Mouse (Mus musculus) hindbrain, embryonic 16.5 days (tissue): ENCODE measurements at regions not wholly inside any gene's neighbourhood (a gene's known extent, or its start where the extent isn't known, plus 50 kb on each side); places are given as distances from the start of the nearest gene placed in this dataset.

Experiments
- ATAC-seq: fragments of 200-750 bp; cut with Nextera tagmentation; 2 replicates; pipeline ENCODE4 v1.8.0; 2017; ENCODE audit warnings: moderate TSS enrichment, moderate library complexity
- H3K27ac ChIP-seq: fragments of 300-500 bp; sonication (generic); 2 replicates; pipeline ENCODE4 v1.5.1; 2014; ENCODE audit warnings: low read depth, mild to moderate bottlenecking, control low read depth, low read length, moderate library complexity
- H3K27me3 ChIP-seq: fragments of 300-500 bp; sonication (generic); replicated peaks from 2 replicates; pipeline ENCODE4 v1.6.1; 2014; ENCODE audit warnings: low read length; ENCODE audit not compliant: control insufficient read depth, insufficient read depth
- H3K36me3 ChIP-seq: fragments of 300-500 bp; sonication (generic); 2 replicates; pipeline ENCODE4 v1.6.1; 2014; ENCODE audit warnings: mild to moderate bottlenecking, low read length, moderate library complexity, mixed read lengths; ENCODE audit not compliant: control insufficient read depth, insufficient read depth
- H3K4me1 ChIP-seq: fragments of 300-500 bp; sonication (generic); 2 replicates; pipeline ENCODE4 v1.6.1; 2014; ENCODE audit warnings: low read depth, low read length; ENCODE audit not compliant: control insufficient read depth, insufficient read depth
- H3K4me2 ChIP-seq: fragments of 300-500 bp; sonication (generic); 2 replicates; pipeline ENCODE4 v1.6.1; 2014; ENCODE audit warnings: mild to moderate bottlenecking, low read length, control low read depth, moderate library complexity
- H3K4me3 ChIP-seq: fragments of 300-500 bp; sonication (generic); 2 replicates; pipeline ENCODE4 v1.5.1; 2014; ENCODE audit warnings: mild to moderate bottlenecking, low read length, control low read depth, moderate library complexity
- H3K9ac ChIP-seq: fragments of 300-500 bp; sonication (generic); 2 replicates; pipeline ENCODE4 v1.6.1; 2014; ENCODE audit warnings: low read depth, mild to moderate bottlenecking, control low read depth, low read length, moderate library complexity
- H3K9me3 ChIP-seq: fragments of 300-500 bp; sonication (generic); 2 replicates; pipeline ENCODE4 v1.6.1; 2014; ENCODE audit warnings: mild to moderate bottlenecking, low read length, moderate library complexity; ENCODE audit not compliant: control insufficient read depth
- WGBS: fragments of 180-500 bp; shearing (Covaris S2); extraction: QIAGEN DNeasy Blood & Tissue Kit; methylation state at CpG from one replicate; pipeline ENCODE4 v1.1.7; 2014; 5-methylcytosine and 5-hydroxymethylcytosine counted together

DNA sequence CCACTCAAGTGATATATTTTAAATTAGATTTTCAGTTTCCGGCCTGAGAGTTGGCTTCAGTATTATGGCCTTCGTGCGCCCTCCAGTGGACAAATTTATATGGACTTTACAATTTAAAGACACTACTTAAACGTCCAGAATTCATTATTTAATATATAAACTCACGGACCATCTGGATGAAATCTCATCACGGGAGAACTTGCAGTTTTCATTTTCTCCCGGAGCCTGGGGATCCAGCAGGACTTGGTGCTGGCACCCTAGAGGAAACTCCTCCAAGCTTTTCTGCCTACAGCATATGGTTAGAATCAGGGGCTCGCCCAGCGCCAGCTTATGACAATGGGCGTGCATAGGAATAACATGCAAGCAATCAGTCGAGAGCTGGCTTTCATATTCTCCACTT is 152.0 kb downstream of the Alx1 start:
- no peaks in the 10 kb centered on the region for H3K27me3 ChIP-seq
- H3K4me1 ChIP-seq, result no peaks in the 10 kb centered on the region
- peak overlapping the region; percentile 40 for H3K4me2 ChIP-seq
- peak; percentile 80 for ATAC-seq
- WGBS, result 36% methylated on average over 11 of the region's 11 CpGs
- no peaks in the 10 kb centered on the region for H3K36me3 ChIP-seq
- H3K9ac ChIP-seq, result no peak overlapping the region
- no peak overlapping the region for H3K27ac ChIP-seq
- peak overlapping the region; percentile 7; the same call in 1 of the 2 replicates for H3K4me3 ChIP-seq
- H3K9me3 ChIP-seq, result no peaks in the 10 kb centered on the region

DNA sequence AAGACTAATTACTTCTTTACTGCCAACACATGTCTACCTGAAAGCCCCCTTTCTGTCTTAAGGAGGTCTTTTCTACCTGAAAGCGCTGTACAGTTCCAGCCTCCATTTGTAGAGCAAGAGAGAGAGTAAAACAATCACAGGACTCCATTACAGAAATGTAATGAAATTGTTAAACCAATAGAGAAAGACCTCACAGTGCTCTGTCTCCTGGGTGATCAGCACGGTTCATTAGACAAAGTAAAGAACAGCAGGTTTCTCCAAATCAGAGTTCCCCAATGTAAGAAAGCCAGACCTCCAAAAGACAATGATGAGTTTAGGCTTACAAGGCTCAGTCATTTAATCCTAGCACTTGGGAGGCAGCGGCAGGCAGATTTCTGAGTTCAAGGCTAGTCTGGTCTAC is 153.1 kb downstream of the Alx1 start:
- H3K27ac ChIP-seq, result no peak overlapping the region
- H3K4me3 ChIP-seq, result no peak overlapping the region
- H3K36me3 ChIP-seq, result no peaks in the 10 kb centered on the region
- H3K4me1 ChIP-seq, result no peaks in the 10 kb centered on the region
- no peaks in the 10 kb centered on the region for H3K27me3 ChIP-seq
- H3K4me2 ChIP-seq, result no peak overlapping the region
- no peak overlapping the region for H3K9ac ChIP-seq
- no peaks in the 10 kb centered on the region for H3K9me3 ChIP-seq
- no peak for ATAC-seq
- WGBS, result 38% methylated on average over 3 of the region's 3 CpGs

- ATAC-seq, result no peak
- H3K4me2 ChIP-seq, result no peak overlapping the region
- no peaks in the 10 kb centered on the region for H3K27me3 ChIP-seq
- 35% methylated on average over 4 of the region's 4 CpGs for WGBS
- no peaks in the 10 kb centered on the region for H3K4me1 ChIP-seq
- no peak overlapping the region for H3K27ac ChIP-seq
- H3K4me3 ChIP-seq, result no peak overlapping the region
- H3K9ac ChIP-seq, result no peak overlapping the region
- H3K36me3 ChIP-seq, result no peaks in the 10 kb centered on the region
- no peaks in the 10 kb centered on the region for H3K9me3 ChIP-seq
Measured at GRCm38 (mm10) chr10:102866920-102867319, 163.1 kb downstream of the Alx1 start.

GRCm38 (mm10) chr10:102836567-102837224 is 193.3 kb downstream of the Alx1 start:
- no peak overlapping the region for H3K27ac ChIP-seq
- H3K4me2 ChIP-seq, result no peak overlapping the region
- no peaks in the 10 kb centered on the region for H3K9me3 ChIP-seq
- H3K4me3 ChIP-seq, result no peak overlapping the region
- 66% methylated on average over 4 of the region's 4 CpGs for WGBS
- H3K27me3 ChIP-seq, result no peaks in the 10 kb centered on the region
- no peaks in the 10 kb centered on the region for H3K4me1 ChIP-seq
- H3K9ac ChIP-seq, result no peak overlapping the region
- H3K36me3 ChIP-seq, result no peaks in the 10 kb centered on the region
- ATAC-seq, result peak; percentile 34; the same call in 1 of the 2 replicates

DNA sequence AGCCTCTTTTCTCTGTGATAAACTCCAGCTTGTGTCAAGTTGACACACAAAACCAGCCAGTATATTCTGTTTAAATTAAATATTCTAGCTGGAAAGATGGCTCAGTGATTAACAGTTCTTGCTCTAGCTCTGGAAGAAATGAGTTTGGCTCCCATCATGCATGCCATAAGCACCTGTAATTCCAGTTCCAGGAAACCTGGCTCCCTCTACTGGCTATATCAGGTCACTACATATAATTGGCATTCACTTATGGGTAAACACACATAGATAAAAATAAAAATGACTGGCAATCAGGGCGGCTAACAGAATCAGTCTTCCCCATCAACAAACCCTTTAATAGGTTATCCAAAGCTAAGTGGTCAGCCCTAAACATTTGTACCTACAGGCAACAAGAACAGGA is 194.2 kb downstream of the Alx1 start:
- WGBS, result 29% methylated on average over 1 of the region's 1 CpGs
- Histone ChIP-seq H3K9ac (no peak overlapping the region), H3K36me3 (no peaks in the 10 kb centered on the region), H3K4me2 (no peak overlapping the region), H3K27ac (no peak overlapping the region), H3K4me3 (no peak overlapping the region), H3K9me3 (no peaks in the 10 kb centered on the region), H3K27me3 (no peaks in the 10 kb centered on the region), H3K4me1 (no peaks in the 10 kb centered on the region)
- ATAC-seq, result no peak

- ATAC-seq, result no peak
- no peak overlapping the region for H3K9ac ChIP-seq
- WGBS, result 76% methylated on average over 3 of the region's 3 CpGs
Measured at GRCm38 (mm10) chr10:102829606-102830005, 200.4 kb downstream of the Alx1 start.

DNA sequence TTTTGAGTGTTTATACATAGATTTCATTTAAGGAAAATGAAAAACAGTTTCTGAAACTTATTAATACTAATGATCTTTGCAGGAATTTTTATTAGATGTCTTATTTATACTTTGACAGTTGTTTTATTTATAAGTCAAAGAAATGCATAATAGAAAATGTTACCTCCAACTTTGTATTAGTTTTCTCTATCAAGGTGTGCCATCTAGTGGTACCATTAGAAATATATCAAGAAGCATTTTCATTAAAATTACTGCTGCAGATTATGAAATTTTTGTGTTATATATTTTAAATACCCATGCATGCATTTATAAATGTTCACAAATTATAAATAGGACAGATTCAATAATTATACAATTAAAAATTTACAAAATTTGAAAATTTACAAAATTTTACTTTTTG is 206.6 kb downstream of the Alx1 start:
- H3K4me2 ChIP-seq, result no peak overlapping the region
- no peaks in the 10 kb centered on the region for H3K4me1 ChIP-seq
- H3K9me3 ChIP-seq, result no peaks in the 10 kb centered on the region
- H3K27me3 ChIP-seq, result no peaks in the 10 kb centered on the region
- no peak overlapping the region for H3K4me3 ChIP-seq
- H3K9ac ChIP-seq, result no peak overlapping the region
- no peaks in the 10 kb centered on the region for H3K36me3 ChIP-seq
- ATAC-seq, result no peak
- H3K27ac ChIP-seq, result no peak overlapping the region

More at GRCm38 (mm10) chr10:102829606-102830005, 200.4 kb downstream of the Alx1 start:
- Histone ChIP-seq H3K4me1 (no peaks in the 10 kb centered on the region), H3K27ac (no peak overlapping the region), H3K9me3 (no peaks in the 10 kb centered on the region), H3K36me3 (no peaks in the 10 kb centered on the region), H3K4me3 (no peak overlapping the region), H3K27me3 (no peaks in the 10 kb centered on the region), H3K4me2 (no peak overlapping the region)

DNA sequence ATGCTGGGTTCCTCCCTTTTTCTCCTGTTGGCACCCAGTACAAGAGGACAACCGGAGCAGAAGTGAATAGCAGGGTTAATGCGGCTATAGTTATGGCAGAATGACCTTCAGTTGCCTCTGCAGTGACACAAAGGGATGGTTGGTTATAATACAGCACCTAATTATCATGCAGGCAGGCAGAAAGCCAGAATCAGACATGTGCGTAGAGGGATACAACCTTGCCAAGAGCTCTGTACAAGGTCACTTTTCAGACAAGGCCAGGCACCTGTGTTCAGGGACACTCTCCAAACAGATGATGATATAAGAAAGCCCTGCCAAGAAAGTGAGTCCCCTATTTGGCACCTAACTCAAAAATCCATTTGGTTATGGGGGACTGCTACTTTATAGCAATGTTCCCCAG is 228.6 kb downstream of the Alx1 start:
- Histone ChIP-seq H3K4me1 (no peaks in the 10 kb centered on the region), H3K27ac (no peak overlapping the region), H3K36me3 (no peaks in the 10 kb centered on the region), H3K27me3 (no peaks in the 10 kb centered on the region), H3K4me2 (no peak overlapping the region), H3K9ac (no peak overlapping the region), H3K9me3 (peaks cover 1% of the 10 kb centered on the region; the same call in 1 of the 2 replicates), H3K4me3 (no peak overlapping the region)
- ATAC-seq, result peak; percentile 75
- whole genome bisulfite sequencing, result 70% methylated on average over 3 of the region's 3 CpGs

DNA sequence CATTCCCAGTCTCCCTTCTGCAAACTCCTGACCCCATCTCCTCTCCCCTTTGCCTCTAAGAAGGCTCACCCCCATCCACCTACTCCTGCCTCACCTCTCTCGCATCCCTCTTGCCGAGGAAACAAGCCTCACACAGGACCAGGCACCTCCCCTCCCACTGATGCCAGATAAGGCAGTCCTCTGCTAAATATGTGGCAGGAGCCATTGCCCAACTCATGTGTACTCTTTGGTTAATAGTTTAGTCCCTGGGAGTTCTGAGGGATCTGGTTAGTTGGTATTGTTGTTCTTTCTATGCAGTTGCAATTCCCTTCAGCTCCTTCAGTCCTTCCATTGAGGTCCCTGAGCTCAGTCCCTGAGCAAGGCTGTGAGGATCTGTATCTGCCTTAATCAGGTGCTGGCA is 250.8 kb downstream of the Alx1 start:
- WGBS, result 89% methylated on average over 2 of the region's 2 CpGs
- no peaks in the 10 kb centered on the region for H3K36me3 ChIP-seq
- no peaks in the 10 kb centered on the region for H3K4me1 ChIP-seq
- H3K9ac ChIP-seq, result no peak overlapping the region
- H3K4me3 ChIP-seq, result no peak overlapping the region
- H3K27ac ChIP-seq, result no peak overlapping the region
- H3K27me3 ChIP-seq, result no peaks in the 10 kb centered on the region
- no peak overlapping the region for H3K4me2 ChIP-seq
- no peaks in the 10 kb centered on the region for H3K9me3 ChIP-seq
- ATAC-seq, result no peak

DNA sequence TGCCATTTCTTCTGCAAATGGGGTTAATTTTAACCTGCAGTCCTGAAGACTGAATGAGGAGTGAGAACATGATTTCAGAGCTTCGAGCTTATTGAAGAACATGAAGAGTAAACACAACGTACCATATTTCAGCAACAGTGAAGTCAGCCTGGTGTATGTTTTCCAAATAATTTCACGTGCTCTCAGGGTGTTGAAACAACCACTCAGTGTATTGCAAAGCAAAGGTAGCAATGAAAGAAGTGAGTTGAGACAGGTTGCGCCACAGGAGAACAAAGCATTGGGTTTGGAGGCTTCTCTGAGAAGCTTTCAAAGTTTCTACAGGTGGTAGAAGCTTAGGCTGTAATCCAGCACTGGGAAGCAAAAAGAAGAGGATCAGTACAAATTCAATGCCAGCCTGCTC is 251.7 kb downstream of the Rassf9 start:
- Histone ChIP-seq H3K4me1 (no peaks in the 10 kb centered on the region), H3K4me2 (no peak overlapping the region), H3K9me3 (no peaks in the 10 kb centered on the region), H3K27me3 (no peaks in the 10 kb centered on the region), H3K9ac (no peak overlapping the region), H3K36me3 (no peaks in the 10 kb centered on the region), H3K4me3 (no peak overlapping the region), H3K27ac (no peak overlapping the region)
- no peak for ATAC-seq
- 83% methylated on average over 4 of the region's 4 CpGs for WGBS
